Mouse (Mus musculus) neural tube, embryonic 10.5 days (tissue): ENCODE measurements around the gene Med4.

Experiments
- DNase-seq: peaks from one replicate; pipeline ENCODE4 v3.0.0-alpha.2; 2017; ENCODE audit warnings: low spot score; ENCODE audit errors: extremely low spot score

Gene Med4

GRCm38 (mm10) chr14:73553122-73553696 is 43.4 kb downstream of the Med4 start:
- DNase-seq = no peak
